Mouse (Mus musculus): ENCODE data around the gene Vti1a. TPM values are rescaled to one million over a fixed set of nuclear protein-coding genes. Genes with fewer than 3 reads are reported as not detected.

Gene Vti1a
- polyA plus RNA-seq, 1 experiment from 2014 or later = 28.4 TPM

DNA sequence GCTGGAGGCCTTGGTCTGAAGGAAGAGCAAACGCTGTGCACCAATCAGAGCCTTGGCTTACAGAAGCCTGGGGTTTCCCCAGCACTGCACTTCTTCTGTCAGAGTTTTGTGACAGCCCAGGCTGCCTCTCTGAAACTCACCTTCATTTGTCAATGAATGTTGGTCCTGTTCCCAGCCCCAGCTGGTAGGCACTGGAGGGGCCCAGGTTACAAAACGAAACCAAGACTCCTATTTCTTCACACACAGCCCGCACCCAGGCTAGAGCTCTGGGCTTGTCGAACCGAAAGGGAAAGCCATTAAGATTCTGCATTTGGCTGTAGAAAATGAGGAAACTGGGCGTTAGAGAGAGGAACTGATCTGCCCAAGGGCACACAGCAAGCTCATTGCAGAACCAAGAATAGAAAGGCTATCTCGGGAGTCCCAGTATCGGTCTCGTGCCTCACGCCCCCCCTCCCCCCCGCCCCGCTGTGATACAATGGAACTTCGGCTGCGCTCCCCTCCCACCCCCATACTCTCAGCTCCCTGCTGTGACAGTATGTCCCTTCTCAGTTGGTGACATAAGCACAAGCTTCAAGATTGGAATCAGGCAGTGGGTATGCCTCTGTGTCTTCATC lies 327.3 kb downstream of the Vti1a start:
- no peak overlapping the region for H3K9ac ChIP-seq (ENCODE audit: low read length)

DNA sequence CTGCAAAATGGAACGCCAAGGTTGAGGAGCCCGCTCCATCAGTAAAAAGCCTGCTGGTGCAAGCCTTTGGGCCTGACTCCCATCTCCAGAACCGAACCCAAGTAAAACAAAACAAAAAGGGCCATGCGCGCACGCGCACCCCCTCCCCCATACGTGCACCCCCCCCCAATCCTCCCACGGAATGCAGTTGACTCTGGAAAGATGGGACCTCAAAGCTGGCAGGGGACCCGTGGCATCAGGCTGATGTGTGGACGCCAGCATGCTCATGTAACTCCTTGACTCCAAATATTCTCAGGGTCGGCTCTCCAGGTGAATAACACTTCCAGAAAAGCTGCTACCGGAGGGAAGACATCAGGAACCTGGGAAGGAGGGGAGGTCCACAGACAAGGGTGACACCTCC lies 327.8 kb downstream of the Vti1a start:
- Histone ChIP-seq H3K9me3 (ENCODE audit: control insufficient read depth, low read length) (no peaks in the 10 kb centered on the region; the same call in 1 of the 2 replicates), H3K4me2 (ENCODE audit: low read depth, low read length, severe bottlenecking) (peak overlapping the region; percentile 42), H3K9ac (ENCODE audit: low read length) (no peak overlapping the region), H3K27me3 (ENCODE audit: control insufficient read depth, insufficient read depth, low read length) (peaks cover 2% of the 10 kb centered on the region; the same call in 1 of the 2 replicates), H3K4me3 (ENCODE audit: low read depth, low read length) (no peak overlapping the region), H3K4me1 (replicated peaks; ENCODE audit: control insufficient read depth, insufficient read depth, low read length) (peaks cover 12% of the 10 kb centered on the region), H3K27ac (ENCODE audit: low read depth, low read length) (no peak overlapping the region), H3K36me3 (ENCODE audit: control insufficient read depth, insufficient read depth, low read length) (no peaks in the 10 kb centered on the region)
- WGBS = 76% methylated on average over 13 of the region's 13 CpGs
- ATAC-seq (replicated peaks; ENCODE audit: low FRiP score) = no peak
- no peak for DNase-seq (ENCODE audit: low spot score)

More for the DNA sequence above, 327.3 kb downstream of the Vti1a start:
- Histone ChIP-seq H3K36me3 (ENCODE audit: control insufficient read depth, insufficient read depth, low read length) (no peaks in the 10 kb centered on the region), H3K4me2 (ENCODE audit: low read depth, low read length, severe bottlenecking) (peak overlapping the region; percentile 42), H3K4me3 (ENCODE audit: low read depth, low read length) (peak overlapping the region; percentile 12; the same call in 1 of the 2 replicates), H3K27me3 (ENCODE audit: control insufficient read depth, insufficient read depth, low read length) (peaks cover 2% of the 10 kb centered on the region; the same call in 1 of the 2 replicates), H3K27ac (ENCODE audit: low read depth, low read length) (no peak overlapping the region), H3K9me3 (ENCODE audit: control insufficient read depth, low read length) (no peaks in the 10 kb centered on the region; the same call in 1 of the 2 replicates), H3K4me1 (replicated peaks; ENCODE audit: control insufficient read depth, insufficient read depth, low read length) (peaks cover 12% of the 10 kb centered on the region)
- peak; percentile 55; the same call in 1 of the 2 replicates for ATAC-seq (replicated peaks; ENCODE audit: low FRiP score)
- WGBS = 14% methylated on average over 13 of the region's 14 CpGs
- no peak for DNase-seq (ENCODE audit: low spot score)

DNA sequence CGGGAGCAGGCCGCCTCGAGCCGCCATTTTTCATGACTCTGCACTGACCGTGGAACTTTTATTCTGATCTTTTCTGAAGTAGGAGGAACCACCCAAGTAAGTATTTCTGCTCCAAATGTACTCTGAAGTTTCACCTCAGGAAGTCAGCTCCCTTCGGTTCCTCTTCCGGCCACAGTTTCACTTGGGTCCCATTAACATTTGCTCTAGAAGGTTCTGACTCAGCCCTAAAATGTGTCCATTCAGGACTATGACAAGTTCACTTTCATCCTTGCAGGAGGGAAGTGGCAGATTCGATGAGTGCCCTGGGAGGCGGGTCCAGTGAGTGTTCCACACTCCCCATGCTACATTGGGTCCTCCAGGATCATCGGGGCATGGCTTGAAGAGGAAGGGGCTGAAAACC lies 333.3 kb downstream of the Vti1a start:
- Histone ChIP-seq H3K27ac (ENCODE audit: low read depth, low read length) (no peak overlapping the region), H3K4me2 (ENCODE audit: low read depth, low read length, severe bottlenecking) (no peak overlapping the region), H3K27me3 (ENCODE audit: control insufficient read depth, insufficient read depth, low read length) (peaks cover 1% of the 10 kb centered on the region; the same call in 1 of the 2 replicates), H3K4me3 (ENCODE audit: low read depth, low read length) (no peak overlapping the region), H3K9ac (ENCODE audit: low read length) (no peak overlapping the region), H3K9me3 (ENCODE audit: control insufficient read depth, low read length) (no peaks in the 10 kb centered on the region), H3K4me1 (replicated peaks; ENCODE audit: control insufficient read depth, insufficient read depth, low read length) (no peaks in the 10 kb centered on the region), H3K36me3 (ENCODE audit: control insufficient read depth, insufficient read depth, low read length) (no peaks in the 10 kb centered on the region)
- ATAC-seq (replicated peaks; ENCODE audit: low FRiP score) = no peak
- 92% methylated on average over 10 of the region's 10 CpGs for WGBS
- DNase-seq (ENCODE audit: low spot score) = no peak

DNA sequence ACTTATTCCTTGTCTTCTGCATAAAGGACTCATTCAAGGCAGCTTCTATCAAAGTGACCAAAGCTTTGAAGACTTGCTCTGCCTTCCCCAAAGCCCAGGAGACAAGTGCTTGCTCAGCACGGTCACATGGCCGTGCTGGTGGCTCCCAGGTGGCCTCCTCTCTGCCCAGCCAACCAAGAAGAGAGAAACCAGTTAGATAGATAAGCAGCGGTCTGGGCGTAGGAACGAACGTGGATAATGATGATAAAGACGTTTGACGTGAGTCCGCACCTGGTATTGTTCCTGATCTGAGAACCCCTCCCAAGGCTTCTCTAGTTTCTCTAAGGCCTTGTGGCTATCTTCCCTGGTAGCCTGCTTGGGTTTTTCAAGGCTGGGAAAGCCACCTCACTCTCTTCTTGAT lies 334.9 kb downstream of the Vti1a start:
- no peaks in the 10 kb centered on the region for H3K9me3 ChIP-seq (ENCODE audit: control insufficient read depth, low read length)
- no peak for ATAC-seq (replicated peaks; ENCODE audit: low FRiP score)
- H3K4me3 ChIP-seq (ENCODE audit: low read depth, low read length) = no peak overlapping the region
- 91% methylated on average over 9 of the region's 9 CpGs for WGBS
- no peak overlapping the region for H3K9ac ChIP-seq (ENCODE audit: low read length)
- no peaks in the 10 kb centered on the region for H3K36me3 ChIP-seq (ENCODE audit: control insufficient read depth, insufficient read depth, low read length)
- no peak for DNase-seq (ENCODE audit: low spot score)
- H3K27ac ChIP-seq (ENCODE audit: low read depth, low read length) = no peak overlapping the region
- H3K4me2 ChIP-seq (ENCODE audit: low read depth, low read length, severe bottlenecking) = no peak overlapping the region
- H3K27me3 ChIP-seq (ENCODE audit: control insufficient read depth, insufficient read depth, low read length) = no peaks in the 10 kb centered on the region
- H3K4me1 ChIP-seq (replicated peaks; ENCODE audit: control insufficient read depth, insufficient read depth, low read length) = no peaks in the 10 kb centered on the region

DNA sequence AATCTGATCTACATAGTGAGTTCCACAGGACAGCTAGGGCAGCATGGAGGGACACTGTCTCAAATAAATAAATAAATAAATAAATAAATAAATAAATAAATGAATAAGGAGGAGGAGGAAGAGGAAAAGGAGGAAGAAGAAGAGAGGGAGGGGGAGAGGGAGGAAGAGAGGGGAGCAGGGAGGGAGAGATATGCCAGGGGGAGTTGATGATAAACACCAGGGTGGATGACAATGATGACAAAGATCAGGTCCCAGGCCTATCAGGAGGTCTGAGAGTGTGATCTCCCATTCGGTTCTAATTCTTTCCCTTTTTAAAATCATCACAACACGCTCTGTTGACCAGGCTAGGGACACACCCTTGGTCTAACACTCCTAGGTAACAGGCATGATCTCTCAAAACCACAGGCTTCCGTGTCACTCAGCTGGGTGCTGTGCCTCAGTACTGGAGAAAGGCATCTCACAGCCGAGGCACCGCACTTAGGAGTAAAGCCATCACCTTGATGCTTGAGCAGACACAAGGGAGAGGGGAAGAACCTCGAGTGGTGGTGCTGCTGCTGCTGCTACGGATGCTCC lies 336.7 kb downstream of the Vti1a start:
- Histone ChIP-seq H3K4me1 (replicated peaks; ENCODE audit: control insufficient read depth, insufficient read depth, low read length) (no peaks in the 10 kb centered on the region), H3K9ac (ENCODE audit: low read length) (no peak overlapping the region), H3K27me3 (ENCODE audit: control insufficient read depth, insufficient read depth, low read length) (no peaks in the 10 kb centered on the region), H3K27ac (ENCODE audit: low read depth, low read length) (no peak overlapping the region), H3K4me2 (ENCODE audit: low read depth, low read length, severe bottlenecking) (no peak overlapping the region), H3K4me3 (ENCODE audit: low read depth, low read length) (no peak overlapping the region), H3K9me3 (ENCODE audit: control insufficient read depth, low read length) (no peaks in the 10 kb centered on the region), H3K36me3 (ENCODE audit: control insufficient read depth, insufficient read depth, low read length) (no peaks in the 10 kb centered on the region)
- WGBS = 83% methylated on average over 7 of the region's 7 CpGs
- ATAC-seq (replicated peaks; ENCODE audit: low FRiP score) (no peak), DNase-seq (ENCODE audit: low spot score) (no peak)

DNA sequence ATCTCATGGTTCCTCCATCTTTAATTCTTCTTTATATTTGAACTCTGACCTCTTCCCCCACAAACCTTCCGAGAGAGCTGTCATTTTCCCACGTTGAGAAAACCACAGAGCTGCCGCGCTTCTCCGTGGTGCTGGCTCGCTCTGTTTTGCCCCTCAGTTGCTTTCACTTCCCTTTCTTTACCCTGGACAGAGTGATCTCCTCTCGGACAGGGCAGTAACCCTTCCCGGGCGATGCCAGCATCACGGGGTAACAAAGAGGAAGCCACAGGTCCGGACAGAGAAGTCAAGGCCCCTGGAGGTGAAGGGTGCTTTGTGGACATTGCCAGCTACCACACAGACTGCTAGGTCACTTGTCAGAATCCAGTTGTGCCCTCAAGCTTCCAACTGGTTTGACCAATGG lies 344.1 kb downstream of the Vti1a start:
- H3K9ac ChIP-seq (ENCODE audit: low read length) = no peak overlapping the region
- no peaks in the 10 kb centered on the region for H3K27me3 ChIP-seq (ENCODE audit: control insufficient read depth, insufficient read depth, low read length)
- no peak overlapping the region for H3K4me3 ChIP-seq (ENCODE audit: low read depth, low read length)
- H3K9me3 ChIP-seq (ENCODE audit: control insufficient read depth, low read length) = no peaks in the 10 kb centered on the region
- H3K27ac ChIP-seq (ENCODE audit: low read depth, low read length) = no peak overlapping the region
- DNase-seq (ENCODE audit: low spot score) = no peak
- H3K4me1 ChIP-seq (replicated peaks; ENCODE audit: control insufficient read depth, insufficient read depth, low read length) = 0 out of 2 replicates have a peak, but pooled peaks cover 2% of the 10 kb centered on the region
- no peak for ATAC-seq (replicated peaks; ENCODE audit: low FRiP score)
- 92% methylated on average over 11 of the region's 11 CpGs for WGBS
- H3K4me2 ChIP-seq (ENCODE audit: low read depth, low read length, severe bottlenecking) = no peak overlapping the region
- no peaks in the 10 kb centered on the region for H3K36me3 ChIP-seq (ENCODE audit: control insufficient read depth, insufficient read depth, low read length)

DNA sequence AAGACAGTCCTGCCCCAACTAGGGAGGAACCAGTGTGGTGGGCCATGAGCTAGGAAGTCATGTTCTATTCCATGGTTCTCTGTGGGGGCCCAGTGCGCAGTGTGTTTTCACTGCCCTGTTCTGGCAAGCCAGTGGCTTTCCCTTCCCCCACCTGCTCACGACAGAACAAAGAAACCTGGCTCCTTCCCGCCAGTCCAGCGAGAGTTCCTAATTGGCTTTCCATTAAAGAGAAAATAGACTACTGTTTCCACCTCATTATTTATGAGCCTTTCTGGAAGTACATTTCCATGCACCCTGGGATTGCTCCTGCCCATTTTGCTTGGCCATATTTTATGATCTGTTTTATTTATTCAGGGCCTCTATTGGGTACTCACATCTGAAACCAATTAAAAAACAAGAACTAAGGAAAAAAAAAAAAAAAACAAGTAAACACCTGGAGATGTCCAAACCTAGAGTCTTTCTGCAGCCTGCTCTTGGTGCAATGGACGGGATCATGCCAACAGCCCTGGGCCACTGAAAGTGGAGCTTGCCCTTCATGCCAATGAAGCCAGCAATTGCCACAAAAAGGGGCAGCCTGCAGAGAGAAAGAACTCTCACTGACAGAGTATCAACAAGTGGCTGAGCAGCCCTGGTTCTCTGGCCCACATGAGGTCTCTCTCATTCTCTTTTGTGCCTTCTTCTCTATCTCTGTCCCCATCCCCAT lies 346.6 kb downstream of the Vti1a start:
- 0 out of 2 replicates have a peak, but pooled peaks cover 2% of the 10 kb centered on the region for H3K4me1 ChIP-seq (replicated peaks; ENCODE audit: control insufficient read depth, insufficient read depth, low read length)
- no peak overlapping the region for H3K4me2 ChIP-seq (ENCODE audit: low read depth, low read length, severe bottlenecking)
- H3K9me3 ChIP-seq (ENCODE audit: control insufficient read depth, low read length) = no peaks in the 10 kb centered on the region
- no peak overlapping the region for H3K27ac ChIP-seq (ENCODE audit: low read depth, low read length)
- no peaks in the 10 kb centered on the region for H3K36me3 ChIP-seq (ENCODE audit: control insufficient read depth, insufficient read depth, low read length)
- peak overlapping the region; percentile 7; the same call in 1 of the 2 replicates for H3K9ac ChIP-seq (ENCODE audit: low read length)
- 18% methylated on average over 5 of the region's 5 CpGs for WGBS
- no peaks in the 10 kb centered on the region for H3K27me3 ChIP-seq (ENCODE audit: control insufficient read depth, insufficient read depth, low read length)
- H3K4me3 ChIP-seq (ENCODE audit: low read depth, low read length) = no peak overlapping the region
- ATAC-seq (replicated peaks; ENCODE audit: low FRiP score) = no peak
- peak; percentile 77 for DNase-seq (ENCODE audit: low spot score)

DNA sequence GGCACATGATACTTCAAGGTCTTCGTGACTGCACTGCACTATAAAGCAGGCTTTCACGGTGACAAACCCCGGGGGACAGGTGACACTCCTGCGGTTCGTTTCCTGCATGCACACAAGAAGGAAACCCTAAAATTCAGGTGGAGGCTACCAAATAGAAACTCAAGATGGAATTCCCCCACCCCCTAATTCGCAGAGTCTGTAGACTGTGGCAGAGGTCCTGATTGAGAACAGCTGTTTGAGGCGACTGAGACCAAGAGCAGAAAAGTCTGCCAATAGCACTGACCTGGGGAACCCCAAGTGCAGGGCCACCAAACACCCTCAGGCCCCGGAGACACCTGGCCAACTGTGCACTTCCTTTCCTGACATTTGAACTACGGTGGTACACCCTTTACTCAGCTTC lies 351.7 kb downstream of the Vti1a start:
- H3K27me3 ChIP-seq (ENCODE audit: control insufficient read depth, insufficient read depth, low read length) = no peaks in the 10 kb centered on the region
- no peak overlapping the region for H3K4me3 ChIP-seq (ENCODE audit: low read depth, low read length)
- H3K27ac ChIP-seq (ENCODE audit: low read depth, low read length) = no peak overlapping the region
- DNase-seq (ENCODE audit: low spot score) (no peak), ATAC-seq (replicated peaks; ENCODE audit: low FRiP score) (no peak)
- no peaks in the 10 kb centered on the region for H3K9me3 ChIP-seq (ENCODE audit: control insufficient read depth, low read length)
- no peak overlapping the region for H3K9ac ChIP-seq (ENCODE audit: low read length)
- no peak overlapping the region for H3K4me2 ChIP-seq (ENCODE audit: low read depth, low read length, severe bottlenecking)
- H3K36me3 ChIP-seq (ENCODE audit: control insufficient read depth, insufficient read depth, low read length) = no peaks in the 10 kb centered on the region
- H3K4me1 ChIP-seq (replicated peaks; ENCODE audit: control insufficient read depth, insufficient read depth, low read length) = no peaks in the 10 kb centered on the region
- 76% methylated on average over 9 of the region's 9 CpGs for WGBS

Measured in forebrain, embryonic 11.5 days (tissue).